Mouse (Mus musculus) heart, embryonic 15.5 days (tissue): ENCODE results near the gene Tmem115. TPM values are rescaled to one million over a fixed set of nuclear protein-coding genes. Genes with fewer than 3 reads are reported as not detected.
A peak's percentile ranks its signal among the peaks of the same experiment; 100 is the strongest.

Experiments
- ATAC-seq: fragments of 200-750 bp; cut with Nextera tagmentation; replicated peaks from 2 replicates; pipeline ENCODE4 v1.8.0; 2017; ENCODE audit warnings: low read depth, moderate TSS enrichment; ENCODE audit not compliant: insufficient number of reproducible peaks, insufficient read depth, low FRiP score
- H3K27ac ChIP-seq: fragments of 300-500 bp; sonication (generic); 2 replicates; pipeline ENCODE4 v1.5.1; 2015; ENCODE audit warnings: mild to moderate bottlenecking, inconsistent platforms
- H3K27me3 ChIP-seq: fragments of 300-500 bp; sonication (generic); 2 replicates; pipeline ENCODE4 v1.6.1; 2015; ENCODE audit warnings: inconsistent platforms
- H3K36me3 ChIP-seq: fragments of 300-500 bp; sonication (generic); 2 replicates; pipeline ENCODE4 v1.6.1; 2015; ENCODE audit warnings: mild to moderate bottlenecking, inconsistent platforms
- H3K4me1 ChIP-seq: fragments of 300-500 bp; sonication (generic); replicated peaks from 2 replicates; pipeline ENCODE4 v1.6.1; 2015; ENCODE audit warnings: inconsistent platforms
- H3K4me2 ChIP-seq: fragments of 300-500 bp; sonication (generic); 2 replicates; pipeline ENCODE4 v1.6.1; 2015; ENCODE audit warnings: inconsistent platforms, mild to moderate bottlenecking, moderate library complexity
- H3K4me3 ChIP-seq: fragments of 300-500 bp; sonication (generic); 2 replicates; pipeline ENCODE4 v1.5.1; 2015; ENCODE audit warnings: mild to moderate bottlenecking, inconsistent platforms
- H3K9ac ChIP-seq: fragments of 300-500 bp; sonication (generic); 2 replicates; pipeline ENCODE4 v1.6.1; 2015; ENCODE audit warnings: mild to moderate bottlenecking, inconsistent platforms
- H3K9me3 ChIP-seq: fragments of 300-500 bp; sonication (generic); replicated peaks from 2 replicates; pipeline ENCODE4 v1.6.1; 2016; ENCODE audit warnings: inconsistent platforms
- WGBS: fragments of 180-500 bp; shearing (Covaris S2); methylation state at CpG from one replicate; pipeline ENCODE4 v1.1.7; 2015; ENCODE audit warnings: mixed read lengths; 5-methylcytosine and 5-hydroxymethylcytosine counted together
- polyA plus RNA-seq: library from polyadenylated mRNA; unstranded; fragments of >200 nt; fragmentation: Nextera tagmentation; extraction: Ambion mirVana; gene quantifications from 2 replicates; pipeline ENCODE4 v1.2.1, GENCODE M21; 2015

Gene Tmem115
- polyA plus RNA-seq, 1 experiment from 2014 or later = 31.5 TPM

DNA sequence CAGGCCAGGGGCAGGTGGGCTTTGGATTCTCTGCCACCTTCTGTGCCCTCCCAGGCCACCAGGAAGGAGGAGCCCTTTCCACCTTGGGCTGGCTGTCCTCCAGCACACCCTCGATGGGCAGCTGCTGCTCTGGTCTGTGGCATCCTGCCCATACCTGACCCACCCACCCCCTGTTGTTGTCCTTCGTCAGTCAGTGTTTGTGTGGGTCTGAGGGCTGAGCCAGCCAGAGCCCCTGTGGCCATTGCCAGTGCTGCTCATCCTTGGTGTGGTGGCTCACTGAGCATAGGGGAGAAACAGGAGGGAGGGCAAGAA is 11.4 kb upstream of the Tmem115 start:
- peaks cover 25% of the 10 kb centered on the region for H3K4me1 ChIP-seq
- ATAC-seq = no peak
- no peaks in the 10 kb centered on the region for H3K9me3 ChIP-seq
- H3K9ac ChIP-seq = 0 out of 2 replicates have a peak overlapping the region, but pooled peaks have one; percentile 4
- 32% methylated on average over 2 of the region's 2 CpGs for WGBS
- peak overlapping the region; percentile 29; the same call in 1 of the 2 replicates for H3K4me3 ChIP-seq
- H3K36me3 ChIP-seq = no peaks in the 10 kb centered on the region
- peaks cover 28% of the 10 kb centered on the region for H3K27me3 ChIP-seq
- peak overlapping the region; percentile 45 for H3K27ac ChIP-seq
- H3K4me2 ChIP-seq = peak overlapping the region; percentile 56

DNA sequence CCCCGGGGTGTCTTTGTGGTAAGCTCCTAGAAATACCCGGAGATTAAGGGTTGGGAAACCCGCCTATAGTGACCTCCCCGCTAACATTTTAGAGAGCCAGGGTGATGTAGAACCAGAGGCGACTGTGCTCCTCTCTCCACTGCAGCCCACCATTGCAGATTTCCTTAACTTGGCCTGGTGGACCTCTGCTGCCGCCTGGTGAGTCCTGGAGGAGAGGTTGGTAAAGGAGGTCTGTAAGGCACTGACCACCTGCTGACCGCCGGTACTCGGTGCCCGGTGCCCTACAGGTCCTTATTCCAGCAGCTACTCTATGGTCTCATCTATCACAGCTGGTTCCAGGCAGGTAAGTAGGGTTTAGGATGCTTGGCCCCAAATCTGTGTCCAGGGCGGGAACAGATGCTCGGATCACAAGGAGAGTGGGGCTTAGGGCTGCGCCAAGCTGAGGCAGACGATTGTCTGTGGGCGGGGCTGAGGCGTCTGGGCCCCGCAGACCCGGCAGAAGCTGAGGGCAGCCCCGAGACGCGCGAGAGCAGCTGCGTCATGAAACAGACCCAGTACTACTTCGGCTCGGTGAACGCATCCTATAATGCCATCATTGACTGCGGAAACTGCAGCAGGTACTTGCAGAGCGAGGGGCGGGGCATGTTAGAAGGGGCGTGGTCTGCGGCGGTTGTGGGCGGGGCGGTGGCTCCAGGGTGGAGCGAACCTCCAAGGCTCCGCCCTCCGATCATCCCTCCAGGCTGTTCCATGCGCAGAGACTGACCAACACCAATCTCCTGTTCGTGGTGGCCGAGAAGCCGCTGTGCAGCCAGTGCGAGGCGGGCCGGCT is 7.3 kb upstream of the Tmem115 start:
- H3K4me1 ChIP-seq = peaks cover 20% of the 10 kb centered on the region
- WGBS = 9% methylated on average over 44 of the region's 44 CpGs
- H3K27ac ChIP-seq = no peak overlapping the region
- ATAC-seq = peak; percentile 51
- no peak overlapping the region for H3K9ac ChIP-seq
- H3K27me3 ChIP-seq = peaks cover 36% of the 10 kb centered on the region
- peak overlapping the region; percentile 40 for H3K4me3 ChIP-seq
- H3K36me3 ChIP-seq = no peaks in the 10 kb centered on the region
- H3K9me3 ChIP-seq = no peaks in the 10 kb centered on the region
- peak overlapping the region; percentile 62 for H3K4me2 ChIP-seq

DNA sequence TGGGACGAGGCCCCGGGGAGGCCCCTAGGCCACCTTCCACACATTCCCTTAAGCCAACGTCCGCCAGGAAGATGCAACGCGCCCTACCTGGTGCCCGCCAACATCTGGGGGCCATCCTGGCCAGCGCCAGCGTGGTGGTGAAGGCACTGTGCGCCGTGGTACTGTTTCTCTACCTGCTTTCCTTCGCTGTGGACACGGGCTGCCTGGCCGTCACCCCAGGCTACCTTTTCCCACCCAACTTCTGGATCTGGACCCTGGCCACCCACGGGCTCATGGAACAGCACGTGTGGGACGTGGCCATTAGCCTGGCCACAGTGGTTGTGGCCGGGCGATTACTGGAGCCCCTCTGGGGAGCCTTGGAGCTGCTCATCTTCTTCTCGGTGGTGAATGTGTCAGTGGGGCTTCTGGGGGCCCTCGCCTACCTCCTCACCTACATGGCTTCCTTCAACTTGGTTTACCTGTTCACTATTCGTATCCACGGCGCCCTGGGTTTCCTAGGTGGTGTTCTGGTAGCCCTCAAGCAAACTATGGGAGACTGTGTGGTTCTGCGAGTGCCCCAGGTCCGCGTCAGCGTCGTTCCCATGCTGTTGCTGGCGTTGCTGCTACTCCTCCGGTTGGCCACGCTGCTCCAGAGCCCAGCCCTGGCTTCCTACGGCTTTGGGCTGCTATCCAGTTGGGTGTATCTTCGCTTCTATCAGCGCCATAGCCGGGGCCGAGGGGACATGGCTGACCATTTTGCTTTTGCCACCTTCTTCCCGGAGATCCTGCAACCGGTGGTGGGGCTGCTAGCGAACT is 860 bp downstream of the Tmem115 start:
- WGBS = under 1% methylated on average over 40 of the region's 40 CpGs
- no peak for ATAC-seq
- H3K27ac ChIP-seq = peak overlapping the region; percentile 84

DNA sequence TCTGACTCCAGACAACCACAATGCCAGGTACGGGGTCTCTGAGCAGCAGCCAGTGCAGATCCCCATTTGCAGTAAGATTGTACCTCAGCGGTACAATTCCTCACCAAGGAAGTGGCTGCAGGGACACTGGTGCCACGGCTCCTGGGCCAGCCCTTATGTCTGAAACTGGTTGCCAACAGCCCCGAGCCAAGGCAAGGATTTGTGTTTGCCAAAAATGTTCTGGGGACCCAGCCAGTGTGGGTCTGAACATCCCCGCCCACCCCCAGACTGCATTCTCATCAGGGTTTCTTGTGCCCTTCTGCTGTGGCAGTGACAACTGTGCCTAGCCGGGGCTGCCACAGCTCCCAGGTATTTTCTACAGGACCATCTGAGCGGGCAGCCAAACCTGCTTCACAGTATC is 4.5 kb downstream of the Tmem115 start:
- no peak for ATAC-seq
- Histone ChIP-seq H3K36me3 (peaks cover 29% of the 10 kb centered on the region), H3K4me1 (peaks cover 49% of the 10 kb centered on the region), H3K4me2 (no peak overlapping the region), H3K27me3 (no peaks in the 10 kb centered on the region), H3K27ac (no peak overlapping the region), H3K9me3 (no peaks in the 10 kb centered on the region), H3K4me3 (no peak overlapping the region), H3K9ac (no peak overlapping the region)
- WGBS = 90% methylated on average over 7 of the region's 7 CpGs

More for the DNA sequence above, 860 bp downstream of the Tmem115 start:
- Histone ChIP-seq H3K9me3 (no peaks in the 10 kb centered on the region), H3K27me3 (no peaks in the 10 kb centered on the region), H3K4me3 (peak overlapping the region; percentile 82), H3K36me3 (peaks cover 26% of the 10 kb centered on the region), H3K4me2 (peak overlapping the region; percentile 90), H3K4me1 (peaks cover 29% of the 10 kb centered on the region), H3K9ac (peak overlapping the region; percentile 87)

DNA sequence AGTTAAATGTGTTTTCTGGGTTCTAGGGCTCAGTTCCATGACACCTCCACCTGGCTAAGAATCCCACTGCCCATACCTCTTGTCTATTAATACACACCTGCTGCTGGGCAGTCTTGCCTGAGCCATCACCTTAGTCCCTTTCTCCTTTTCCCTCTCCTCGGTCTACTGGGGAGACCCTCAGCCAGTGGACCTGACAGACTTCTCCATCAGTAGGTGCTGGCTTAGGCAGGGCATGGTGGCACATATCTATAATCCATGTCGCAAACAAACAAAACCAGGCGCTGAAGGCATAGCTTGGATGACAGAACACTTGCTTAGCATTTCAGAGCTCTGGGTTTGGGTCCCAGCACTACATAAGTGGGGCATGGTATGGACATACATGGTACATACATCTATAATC is 5.0 kb downstream of the Tmem115 start:
- Histone ChIP-seq H3K9ac (no peak overlapping the region), H3K27me3 (no peaks in the 10 kb centered on the region), H3K36me3 (peaks cover 29% of the 10 kb centered on the region), H3K27ac (no peak overlapping the region), H3K4me3 (no peak overlapping the region), H3K4me2 (no peak overlapping the region), H3K9me3 (no peaks in the 10 kb centered on the region), H3K4me1 (peaks cover 46% of the 10 kb centered on the region)
- WGBS = 92% methylated on average over 3 of the region's 3 CpGs
- ATAC-seq = no peak

- H3K27ac ChIP-seq = no peak overlapping the region
- no peak overlapping the region for H3K4me2 ChIP-seq
- H3K4me3 ChIP-seq = no peak overlapping the region
- H3K4me1 ChIP-seq = peaks cover 46% of the 10 kb centered on the region
- H3K9ac ChIP-seq = no peak overlapping the region
- WGBS = 94% methylated on average over 8 of the region's 8 CpGs
- no peak for ATAC-seq
- H3K27me3 ChIP-seq = no peaks in the 10 kb centered on the region
- H3K36me3 ChIP-seq = peaks cover 37% of the 10 kb centered on the region
- H3K9me3 ChIP-seq = no peaks in the 10 kb centered on the region
These were observed 6.2 kb downstream of the Tmem115 start for GRCm38 (mm10) chr9:107539940-107540339.

- Histone ChIP-seq H3K9me3 (no peaks in the 10 kb centered on the region), H3K4me1 (peaks cover 41% of the 10 kb centered on the region), H3K27ac (no peak overlapping the region), H3K9ac (no peak overlapping the region), H3K4me3 (no peak overlapping the region), H3K27me3 (no peaks in the 10 kb centered on the region), H3K36me3 (peaks cover 37% of the 10 kb centered on the region), H3K4me2 (no peak overlapping the region)
- 66% methylated on average over 4 of the region's 4 CpGs for WGBS
- no peak for ATAC-seq
These were observed 6.7 kb downstream of the Tmem115 start for GRCm38 (mm10) chr9:107540420-107540819.

GRCm38 (mm10) chr9:107541005-107541404 is 7.3 kb downstream of the Tmem115 start:
- peak overlapping the region; percentile 71 for H3K4me3 ChIP-seq
- no peaks in the 10 kb centered on the region for H3K9me3 ChIP-seq
- H3K9ac ChIP-seq = 0 out of 2 replicates have a peak overlapping the region, but pooled peaks have one; percentile 66
- no peak for ATAC-seq
- peak overlapping the region; percentile 72 for H3K4me2 ChIP-seq
- H3K36me3 ChIP-seq = peaks cover 37% of the 10 kb centered on the region
- H3K27me3 ChIP-seq = no peaks in the 10 kb centered on the region
- H3K4me1 ChIP-seq = peaks cover 38% of the 10 kb centered on the region
- WGBS = 31% methylated on average over 10 of the region's 10 CpGs
- no peak overlapping the region for H3K27ac ChIP-seq

DNA sequence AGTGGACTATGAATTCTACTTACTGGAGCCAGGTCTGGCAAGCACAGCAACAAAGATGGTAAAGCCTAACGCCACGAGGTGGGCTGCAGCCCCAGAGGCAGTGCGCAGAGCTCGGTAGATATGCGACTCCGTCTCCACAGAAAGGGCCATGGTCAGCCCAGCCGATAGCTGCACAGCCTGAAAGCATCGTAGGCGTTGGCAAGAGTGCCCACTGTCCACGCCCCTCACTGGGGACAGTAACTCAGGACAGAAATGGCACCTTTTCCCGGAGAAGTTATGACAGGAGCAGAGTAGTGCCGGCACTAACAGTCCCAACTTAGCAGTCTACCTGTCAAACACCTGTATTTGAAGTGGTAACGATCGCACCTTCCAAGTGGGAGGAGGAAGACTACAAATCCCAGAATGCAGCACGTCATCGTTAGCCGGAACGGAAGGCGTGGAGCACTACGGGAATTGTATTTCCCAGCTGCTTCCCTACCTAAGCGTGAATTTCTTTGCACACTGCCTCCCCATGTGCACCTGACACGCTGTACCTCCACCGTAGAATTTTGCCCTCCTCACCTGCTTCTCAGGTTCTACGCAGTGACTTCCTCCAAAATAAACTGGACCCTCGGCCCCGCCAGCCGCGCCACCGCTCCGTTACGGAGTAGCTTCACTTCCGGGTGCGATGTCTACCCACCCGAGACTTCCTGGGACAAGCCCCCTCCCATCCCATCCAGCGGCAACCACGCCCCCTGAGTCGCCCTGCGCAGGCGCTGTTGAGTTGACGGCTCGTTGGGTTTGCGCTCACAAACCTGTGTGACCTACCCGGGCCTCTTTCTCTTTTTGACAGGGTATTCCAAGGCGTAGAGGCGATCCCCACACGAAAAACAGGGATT is 8.0 kb downstream of the Tmem115 start, which contains the start of the genes Cyb561d2 and Nprl2:
Gene Cyb561d2 (minus strand): TSS at position 720 of the 878 bp plus-strand sequence.
Gene Nprl2 (plus strand): TSS at position 753 of the 878 bp plus-strand sequence.
- Histone ChIP-seq H3K4me1 (peaks cover 38% of the 10 kb centered on the region), H3K9me3 (no peaks in the 10 kb centered on the region), H3K9ac (peak within 1 kb of the TSS; percentile 66), H3K36me3 (peaks cover 37% of the 10 kb centered on the region), H3K27ac (peak within 1 kb of the TSS; percentile 42), H3K27me3 (no peaks in the 10 kb centered on the region), H3K4me3 (peak within 1 kb of the TSS; percentile 71), H3K4me2 (peak within 1 kb of the TSS; percentile 72)
- WGBS = under 1% methylated on average over 46 of the region's 46 CpGs
- peak; percentile 88 for ATAC-seq

DNA sequence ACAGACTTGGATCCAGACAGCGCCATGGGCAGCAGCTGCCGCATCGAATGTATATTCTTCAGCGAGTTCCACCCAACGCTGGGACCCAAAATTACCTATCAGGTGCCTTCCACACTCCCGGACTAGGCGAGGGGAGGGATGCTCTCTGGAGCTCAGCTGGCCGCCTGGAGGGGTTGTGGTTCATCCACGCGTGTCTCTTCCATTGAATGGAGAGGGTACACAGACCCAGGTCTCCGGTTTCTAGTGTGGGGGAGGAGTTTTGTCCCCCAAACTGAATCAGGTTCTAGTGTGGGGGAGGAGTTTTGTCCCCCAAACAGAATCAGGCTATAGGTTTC is 8.6 kb downstream of the Tmem115 start:
- ATAC-seq = 0 out of 2 replicates have a peak, but pooled peaks have one; percentile 2
- peak overlapping the region; percentile 66 for H3K9ac ChIP-seq
- no peaks in the 10 kb centered on the region for H3K27me3 ChIP-seq
- H3K4me1 ChIP-seq = peaks cover 38% of the 10 kb centered on the region
- WGBS = under 1% methylated on average over 11 of the region's 11 CpGs
- H3K9me3 ChIP-seq = no peaks in the 10 kb centered on the region
- peak overlapping the region; percentile 72 for H3K4me2 ChIP-seq
- peak overlapping the region; percentile 71 for H3K4me3 ChIP-seq
- H3K27ac ChIP-seq = peak overlapping the region; percentile 42
- peaks cover 34% of the 10 kb centered on the region for H3K36me3 ChIP-seq

GRCm38 (mm10) chr9:107542721-107543120 is 9.0 kb downstream of the Tmem115 start:
- H3K4me3 ChIP-seq = peak overlapping the region; percentile 71
- no peak for ATAC-seq
- whole genome bisulfite sequencing = 46% methylated on average over 8 of the region's 8 CpGs

More at GRCm38 (mm10) chr9:107542721-107543120, 9.0 kb downstream of the Tmem115 start:
- no peaks in the 10 kb centered on the region for H3K9me3 ChIP-seq
- H3K27me3 ChIP-seq = no peaks in the 10 kb centered on the region
- H3K9ac ChIP-seq = peak overlapping the region; percentile 66
- H3K4me2 ChIP-seq = peak overlapping the region; percentile 72
- H3K36me3 ChIP-seq = peaks cover 31% of the 10 kb centered on the region
- H3K4me1 ChIP-seq = peaks cover 39% of the 10 kb centered on the region
- no peak overlapping the region for H3K27ac ChIP-seq
